14 mouse cellular contexts compared by ENCODE assay signal in genomic region chr16:87988805-87989204, GRCm38 (mm10).
A peak's percentile ranks its signal among the peaks of the same experiment; 100 is the strongest.
DNase-seq lines count a peak whose midpoint lies in the region; ATAC-seq lines count a peak whose summit lies in the region.
"Had no signal": no experiment of that assay in that cellular context is flagged by ENCODE, and none has a peak within 500 bp of the region (broad histone marks: within the 10 kb centered on the region; RNA-seq: fewer than 3 reads in every experiment).

No protein-coding gene starts in this region.

- no peak overlapping the region for H3K4me2 ChIP-seq in forebrain, embryonic 16.5 days (ENCODE audit: low read length)
- no peak overlapping the region for H3K4me2 ChIP-seq in kidney, embryonic 14.5 days (replicated peaks; ENCODE audit: low read depth, low read length)
- H3K4me2 ChIP-seq: intestine, embryonic 15.5 days; limb, embryonic 12.5 days had no signal

- H3K9ac ChIP-seq in forebrain, embryonic 16.5 days (replicated peaks; ENCODE audit: low read depth, low read length), result no peak overlapping the region
- no peak overlapping the region for H3K9ac ChIP-seq in kidney, embryonic 14.5 days (ENCODE audit: low read depth, low read length)
- H3K9ac ChIP-seq: intestine, embryonic 15.5 days; limb, embryonic 12.5 days had no signal

- peak; percentile 84 for ATAC-seq in forebrain, embryonic 16.5 days
- ATAC-seq in kidney, embryonic 14.5 days (ENCODE audit: low FRiP score, low TSS enrichment), result no peak
- ATAC-seq: intestine, embryonic 15.5 days had no signal

- peaks cover 5% of the 10 kb centered on the region; the same call in 1 of the 2 replicates for H3K4me1 ChIP-seq in forebrain, embryonic 16.5 days (replicated peaks; ENCODE audit: control insufficient read depth, insufficient read depth, low read length)
- peaks cover 8% of the 10 kb centered on the region for H3K4me1 ChIP-seq in midbrain, embryonic 10.5 days
- no peaks in the 10 kb centered on the region for H3K4me1 ChIP-seq in kidney, embryonic 14.5 days (ENCODE audit: control insufficient read depth, insufficient read depth, low read length)
- H3K4me1 ChIP-seq: intestine, embryonic 15.5 days; limb, embryonic 12.5 days had no signal

- H3K27me3 ChIP-seq in forebrain, embryonic 16.5 days (replicated peaks; ENCODE audit: control insufficient read depth, insufficient read depth, low read length), result no peaks in the 10 kb centered on the region
- peaks cover 6% of the 10 kb centered on the region; the same call in 1 of the 2 replicates for H3K27me3 ChIP-seq in midbrain, embryonic 10.5 days (ENCODE audit: low read depth, poor library complexity, severe bottlenecking)
- H3K27me3 ChIP-seq in kidney, embryonic 14.5 days (ENCODE audit: control insufficient read depth, insufficient read depth, low read length), result no peaks in the 10 kb centered on the region
- H3K27me3 ChIP-seq: intestine, embryonic 15.5 days; limb, embryonic 12.5 days had no signal

- DNase-seq in right cerebral cortex, postnatal 10 days (ENCODE audit: low spot score in 2 of 2), result peak; percentile 38 to 39
- no peak for DNase-seq in right cerebral cortex, postnatal 4 days
- DNase-seq in midbrain, embryonic 10.5 days (ENCODE audit: low spot score), result peak; percentile 72
- no peak for DNase-seq in ovary, postnatal 10 days (ENCODE audit: low spot score)
- no peak for DNase-seq in liver
- DNase-seq: cerebellum, adult 11 months; heart, adult 11 months; lung, postnatal 36 days had no signal

- H3K27ac ChIP-seq in forebrain, embryonic 16.5 days (ENCODE audit: low read length), result no peak overlapping the region
- 0 out of 2 replicates have a peak overlapping the region, but pooled peaks have one; percentile 33 for H3K27ac ChIP-seq in midbrain, embryonic 10.5 days (replicated peaks)
- no peak overlapping the region for H3K27ac ChIP-seq in kidney, embryonic 14.5 days (ENCODE audit: low read depth, low read length)
- H3K27ac ChIP-seq: intestine, embryonic 15.5 days; layer of hippocampus, adult 2 months; limb, embryonic 12.5 days had no signal

- H3K4me3 ChIP-seq in forebrain, embryonic 16.5 days (replicated peaks; ENCODE audit: low read length), result no peak overlapping the region
- no peak overlapping the region for H3K4me3 ChIP-seq in midbrain, embryonic 10.5 days
- H3K4me3 ChIP-seq in kidney, embryonic 14.5 days (ENCODE audit: low read length), result no peak overlapping the region
- H3K4me3 ChIP-seq: erythroblast, embryonic 14.5 days; intestine, embryonic 15.5 days; layer of hippocampus, adult 2 months; limb, embryonic 12.5 days had no signal

- WGBS in forebrain, embryonic 16.5 days, result 10% methylated on average over 2 of the region's 2 CpGs
- WGBS in midbrain, embryonic 10.5 days, result 18% methylated on average over 2 of the region's 2 CpGs
- WGBS in kidney, embryonic 14.5 days, result 79% methylated on average over 2 of the region's 2 CpGs

- no peaks in the 10 kb centered on the region for H3K36me3 ChIP-seq in forebrain, embryonic 16.5 days (ENCODE audit: control insufficient read depth, insufficient read depth)
- no peaks in the 10 kb centered on the region for H3K36me3 ChIP-seq in midbrain, embryonic 10.5 days
- no peaks in the 10 kb centered on the region for H3K36me3 ChIP-seq in kidney, embryonic 14.5 days (ENCODE audit: control insufficient read depth, insufficient read depth, low read length)
- H3K36me3 ChIP-seq: intestine, embryonic 15.5 days; limb, embryonic 12.5 days had no signal

- no peaks in the 10 kb centered on the region for H3K9me3 ChIP-seq in forebrain, embryonic 16.5 days (ENCODE audit: control insufficient read depth, low read length)
- 0 out of 2 replicates have a peak, but pooled peaks cover 3% of the 10 kb centered on the region for H3K9me3 ChIP-seq in midbrain, embryonic 10.5 days (replicated peaks)
- H3K9me3 ChIP-seq in kidney, embryonic 14.5 days (ENCODE audit: control insufficient read depth, low read length), result no peaks in the 10 kb centered on the region
- H3K9me3 ChIP-seq: intestine, embryonic 15.5 days; limb, embryonic 12.5 days had no signal

Comparison
In these comparisons a context has a peak if more than half of its experiments do, and no peak if none do; other contexts are left out.
1. DNase-seq: peak in right cerebral cortex, postnatal 10 days (2 of 2) and midbrain, embryonic 10.5 days (single experiment); none in right cerebral cortex, postnatal 4 days (single experiment), ovary, postnatal 10 days (single experiment) and liver (single experiment).